Mouse (Mus musculus) heart, embryonic 14.5 days (tissue): ENCODE results near the gene Tufm. TPM values are rescaled to one million over a fixed set of nuclear protein-coding genes. Genes with fewer than 3 reads are reported as not detected.

ENCODE experiments used
- ATAC-seq: fragments of 200-750 bp; cut with Nextera tagmentation; 2 replicates; pipeline ENCODE4 v1.8.0; 2017; ENCODE audit warnings: low read depth, moderate TSS enrichment; ENCODE audit not compliant: insufficient number of reproducible peaks, insufficient read depth, low FRiP score
- H3K27ac ChIP-seq, 2 experiments: fragments of 200-500 bp in 1 of 2; fragments of 300-500 bp in 1 of 2; sonication (generic) in 1 of 2; replicated peaks in 1 of 2; 2 replicates each; pipeline ENCODE4 v1.5.1; 2012 to 2014; ENCODE audit warnings: low read depth in 2 of 2, low read length in 2 of 2, control low read depth in 1 of 2, mild to moderate bottlenecking in 1 of 2, mixed read lengths in 1 of 2; ENCODE audit not compliant: control insufficient read depth in 1 of 2, insufficient read depth in 1 of 2
- H3K27me3 ChIP-seq: fragments of 300-500 bp; sonication (generic); 2 replicates; pipeline ENCODE4 v1.6.1; 2014; ENCODE audit warnings: mild to moderate bottlenecking, low read length, control low read depth; ENCODE audit not compliant: control insufficient read depth, insufficient read depth
- H3K36me3 ChIP-seq: fragments of 300-500 bp; sonication (generic); 2 replicates; pipeline ENCODE4 v1.6.1; 2014; ENCODE audit warnings: mild to moderate bottlenecking, control low read depth, low read length, mixed read lengths; ENCODE audit not compliant: control insufficient read depth, insufficient read depth
- H3K4me1 ChIP-seq, 2 experiments: fragments of 200-500 bp in 1 of 2; fragments of 300-500 bp in 1 of 2; sonication (generic) in 1 of 2; 2 replicates each; pipeline ENCODE4 v1.6.1; 2012 to 2014; ENCODE audit warnings: low read length in 2 of 2, control low read depth in 1 of 2, mixed read lengths in 1 of 2; ENCODE audit not compliant: control insufficient read depth in 2 of 2, insufficient read depth in 2 of 2
- H3K4me2 ChIP-seq: fragments of 300-500 bp; sonication (generic); 2 replicates; pipeline ENCODE4 v1.6.1; 2014; ENCODE audit warnings: mild to moderate bottlenecking, low read length
- H3K4me3 ChIP-seq, 2 experiments: fragments of 200-500 bp in 1 of 2; fragments of 300-500 bp in 1 of 2; sonication (generic) in 1 of 2; 2 replicates each; pipeline ENCODE4 v1.5.1; 2012 to 2014; ENCODE audit warnings: low read length in 2 of 2, mild to moderate bottlenecking in 2 of 2, control low read depth in 1 of 2, low read depth in 1 of 2, moderate library complexity in 1 of 2; ENCODE audit not compliant: control insufficient read depth in 1 of 2, insufficient read depth in 1 of 2
- H3K9ac ChIP-seq: fragments of 300-500 bp; sonication (generic); 2 replicates; pipeline ENCODE4 v1.6.1; 2014; ENCODE audit warnings: mild to moderate bottlenecking, low read length
- H3K9me3 ChIP-seq: fragments of 300-500 bp; sonication (generic); 2 replicates; pipeline ENCODE4 v1.6.1; 2016; ENCODE audit warnings: low read length, control low read depth; ENCODE audit not compliant: control insufficient read depth
- WGBS: fragments of 180-500 bp; shearing (Covaris S2); extraction: QIAGEN DNeasy Blood & Tissue Kit; methylation state at CpG from one replicate; pipeline ENCODE4 v1.1.7; 2014; 5-methylcytosine and 5-hydroxymethylcytosine counted together
- polyA plus RNA-seq: library from polyadenylated mRNA; unstranded; fragments of >200 nt; fragmentation: Nextera tagmentation; extraction: Ambion mirVana; gene quantifications from 2 replicates; pipeline ENCODE4 v1.2.1, GENCODE M21; 2014

Tufm gene
- polyA plus RNA-seq, 1 experiment from 2014 or later = 188 TPM

- H3K4me1 ChIP-seq = no peaks in the 10 kb centered on the region
- H3K27ac ChIP-seq = no peak overlapping the region
- 54% methylated on average over 2 of the region's 2 CpGs for WGBS
- no peak overlapping the region for H3K4me2 ChIP-seq
- no peak overlapping the region for H3K4me3 ChIP-seq
- H3K9me3 ChIP-seq = no peaks in the 10 kb centered on the region
- ATAC-seq = no peak
- H3K27me3 ChIP-seq = no peaks in the 10 kb centered on the region
- no peak overlapping the region for H3K9ac ChIP-seq
- H3K36me3 ChIP-seq = no peaks in the 10 kb centered on the region
Measured at GRCm38 (mm10) chr7:126519513-126519912, 32.4 kb downstream of the Tufm start.

GRCm38 (mm10) chr7:126523316-126523715 is 36.2 kb downstream of the Tufm start:
- WGBS = 74% methylated on average over 3 of the region's 3 CpGs
- H3K4me1 ChIP-seq = no peaks in the 10 kb centered on the region
- H3K27ac ChIP-seq = no peak overlapping the region
- H3K9ac ChIP-seq = no peak overlapping the region
- ATAC-seq = no peak
- H3K4me3 ChIP-seq = no peak overlapping the region
- H3K27me3 ChIP-seq = no peaks in the 10 kb centered on the region
- no peaks in the 10 kb centered on the region for H3K9me3 ChIP-seq
- H3K36me3 ChIP-seq = no peaks in the 10 kb centered on the region
- no peak overlapping the region for H3K4me2 ChIP-seq

GRCm38 (mm10) chr7:126528166-126528577 is 41.0 kb downstream of the Tufm start:
- Histone ChIP-seq H3K4me1 (no peaks in the 10 kb centered on the region), H3K27me3 (no peaks in the 10 kb centered on the region), H3K9me3 (no peaks in the 10 kb centered on the region), H3K9ac (no peak overlapping the region), H3K4me3 (no peak overlapping the region), H3K27ac (no peak overlapping the region), H3K36me3 (no peaks in the 10 kb centered on the region), H3K4me2 (no peak overlapping the region)
- ATAC-seq = no peak
- WGBS = 26% methylated on average over 1 of the region's 1 CpGs

DNA sequence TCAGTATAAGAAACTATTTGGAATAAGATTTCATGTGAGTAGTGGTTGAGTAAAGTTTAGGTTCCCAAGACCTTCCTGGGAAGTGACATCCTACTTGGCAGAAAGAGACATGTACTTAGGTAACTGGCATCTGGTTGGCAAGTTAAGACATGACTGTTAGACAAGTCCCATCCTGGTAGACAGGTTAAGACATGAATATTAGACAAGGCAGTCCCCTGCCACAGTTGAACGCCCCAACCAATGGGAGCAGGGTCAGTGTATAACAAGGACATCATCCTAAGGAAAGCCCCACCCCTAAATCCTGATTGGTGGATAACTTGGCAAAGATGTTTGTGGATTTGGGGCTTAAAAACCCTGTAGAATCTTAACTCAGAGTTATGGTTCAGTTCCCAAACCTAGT is 46.3 kb downstream of the Tufm start:
- no peak for ATAC-seq
- H3K36me3 ChIP-seq = no peaks in the 10 kb centered on the region
- no peaks in the 10 kb centered on the region for H3K4me1 ChIP-seq
- H3K27ac ChIP-seq = no peak overlapping the region
- H3K9ac ChIP-seq = no peak overlapping the region
- no peak overlapping the region for H3K4me3 ChIP-seq
- H3K9me3 ChIP-seq = no peaks in the 10 kb centered on the region
- H3K4me2 ChIP-seq = no peak overlapping the region
- peaks cover 11% of the 10 kb centered on the region for H3K27me3 ChIP-seq
- WGBS = 64% methylated on average over 1 of the region's 1 CpGs

DNA sequence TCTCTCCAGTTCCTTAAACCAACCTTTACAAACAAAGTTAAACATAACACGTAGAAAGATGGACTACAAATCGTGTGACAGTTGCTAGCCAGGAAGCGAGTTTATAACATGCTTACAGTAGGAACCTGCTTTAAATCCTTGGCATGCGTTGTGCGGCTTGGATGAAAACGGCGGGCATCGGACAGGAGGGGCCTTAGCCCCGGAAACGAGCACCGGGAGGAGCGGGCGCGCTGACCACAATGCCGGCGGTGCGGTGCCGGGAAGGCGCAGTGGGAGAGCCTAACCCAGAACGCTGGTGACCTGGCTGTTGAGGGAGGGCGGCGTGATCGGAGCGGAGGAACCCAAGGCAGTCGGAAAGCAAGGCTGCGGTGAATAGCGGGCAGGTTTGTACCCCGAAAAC is 48.6 kb downstream of the Tufm start:
- Histone ChIP-seq H3K27me3 (peaks cover 11% of the 10 kb centered on the region), H3K4me3 (peak overlapping the region; percentile 48 to 63), H3K4me2 (peak overlapping the region; percentile 87), H3K27ac (no peak overlapping the region), H3K36me3 (no peaks in the 10 kb centered on the region), H3K9me3 (no peaks in the 10 kb centered on the region), H3K9ac (peak overlapping the region; percentile 74), H3K4me1 (no peaks in the 10 kb centered on the region)
- no peak for ATAC-seq
- 3% methylated on average over 28 of the region's 28 CpGs for whole genome bisulfite sequencing

DNA sequence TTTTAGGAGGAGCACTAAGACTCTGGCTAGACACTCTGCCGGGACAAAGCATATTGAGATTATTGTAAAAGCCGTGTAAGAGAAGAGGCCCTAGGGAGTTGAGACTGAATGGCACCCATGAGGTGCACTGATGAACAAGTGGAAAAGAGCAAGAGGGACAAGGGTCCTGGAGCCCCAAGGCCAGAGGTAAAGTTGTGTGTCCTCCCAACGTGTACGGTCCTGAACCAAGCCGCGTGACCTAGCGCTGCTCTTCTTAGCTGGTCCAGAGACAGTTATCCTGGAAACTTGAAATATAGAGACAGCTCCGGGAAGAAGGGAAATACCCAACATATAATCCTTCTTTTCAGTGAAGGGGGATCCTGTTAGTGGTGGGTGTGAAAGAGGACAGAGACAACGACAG is 49.3 kb downstream of the Tufm start:
- Histone ChIP-seq H3K4me3 (peak overlapping the region; percentile 48 to 63; a peak in 3 of 4 replicates), H3K9ac (peak overlapping the region; percentile 74), H3K9me3 (no peaks in the 10 kb centered on the region), H3K36me3 (no peaks in the 10 kb centered on the region), H3K27me3 (peaks cover 11% of the 10 kb centered on the region), H3K4me1 (no peaks in the 10 kb centered on the region), H3K27ac (no peak overlapping the region), H3K4me2 (peak overlapping the region; percentile 87)
- WGBS = 63% methylated on average over 9 of the region's 9 CpGs
- ATAC-seq = no peak

GRCm38 (mm10) chr7:126537820-126538585 is 50.8 kb downstream of the Tufm start:
- 66% methylated on average over 5 of the region's 5 CpGs for WGBS
- H3K36me3 ChIP-seq = no peaks in the 10 kb centered on the region
- no peak for ATAC-seq

More at GRCm38 (mm10) chr7:126537820-126538585, 50.8 kb downstream of the Tufm start:
- Histone ChIP-seq H3K4me2 (no peak overlapping the region), H3K9me3 (no peaks in the 10 kb centered on the region), H3K4me1 (no peaks in the 10 kb centered on the region), H3K4me3 (no peak overlapping the region), H3K27ac (no peak overlapping the region), H3K9ac (no peak overlapping the region), H3K27me3 (peaks cover 11% of the 10 kb centered on the region)
